Mouse (Mus musculus) CH12.LX (cell line): ENCODE data around the gene Cxcr2. TPM values are rescaled to one million over a fixed set of nuclear protein-coding genes. Genes with fewer than 3 reads are reported as not detected.

Experiments used
- DNase-seq: peaks from one replicate; pipeline ENCODE4 v3.0.0-alpha.2; 2013; ENCODE audit errors: extremely low read depth
- H3K27ac ChIP-seq: 2 replicates; pipeline ENCODE4 v1.5.1; 2012; ENCODE audit warnings: low read depth, mild to moderate bottlenecking, control low read depth, moderate library complexity; ENCODE audit not compliant: insufficient read depth
- H3K27me3 ChIP-seq: replicated peaks from 2 replicates; pipeline ENCODE3; 2012; ENCODE audit warnings: inconsistent platforms
- H3K36me3 ChIP-seq, 2 experiments: replicated peaks in 1 of 2; 2 replicates each; pipeline versions ENCODE3 to v1.6.1; 2012; ENCODE audit warnings: inconsistent platforms in 1 of 2, low read length in 1 of 2, mild to moderate bottlenecking in 1 of 2, mixed read lengths in 1 of 2, moderate library complexity in 1 of 2; ENCODE audit not compliant: control insufficient read depth in 1 of 2, insufficient read depth in 1 of 2
- H3K4me1 ChIP-seq, 2 experiments: 2 replicates each; pipeline ENCODE4 v1.6.1; 2012; ENCODE audit warnings: inconsistent platforms in 1 of 2, moderate library complexity in 1 of 2; ENCODE audit not compliant: insufficient read depth in 2 of 2, control insufficient read depth in 1 of 2
- H3K4me2 ChIP-seq: 2 replicates; pipeline ENCODE4 v1.6.1; 2012; ENCODE audit warnings: low read depth, mild to moderate bottlenecking, control low read depth; ENCODE audit not compliant: poor library complexity, insufficient read depth, severe bottlenecking
- H3K4me3 ChIP-seq, 3 experiments: fragments of 150-350 bp in 1 of 3; sonication (generic) in 1 of 3; replicated peaks in 1 of 3; 2 replicates each; pipeline versions ENCODE3 to v1.5.1; 2011 to 2012; ENCODE audit warnings: low read depth in 2 of 3, low read length in 2 of 3, mild to moderate bottlenecking in 2 of 3, moderate library complexity in 2 of 3, control low read depth in 1 of 3, improper control_type of control experiment in 1 of 3, inconsistent platforms in 1 of 3, mixed read lengths in 1 of 3; ENCODE audit not compliant: poor library complexity in 1 of 3
- H3K79me2 ChIP-seq: replicated peaks from 2 replicates; pipeline ENCODE4 v1.6.1; 2012; ENCODE audit warnings: mild to moderate bottlenecking, moderate library complexity; ENCODE audit not compliant: control insufficient read depth, poor library complexity, insufficient read depth, severe bottlenecking; ENCODE audit errors: extremely low read depth
- H3K9ac ChIP-seq: 2 replicates; pipeline ENCODE4 v1.6.1; 2012; ENCODE audit warnings: low read depth, mild to moderate bottlenecking, control low read depth, moderate library complexity; ENCODE audit not compliant: insufficient read depth
- H3K9me3 ChIP-seq: replicated peaks from 2 replicates; pipeline ENCODE3; 2012; ENCODE audit warnings: low read length, inconsistent platforms, mixed read lengths
- CHD2 ChIP-seq: IDR thresholded peaks from 2 replicates; pipeline ENCODE4 v1.6.1; 2011; ENCODE audit warnings: low read length, improper control_type of control experiment
- CTCF ChIP-seq, 2 experiments: IDR thresholded peaks in 1 of 2; conservative IDR thresholded peaks in 1 of 2; 2 replicates each; pipeline ENCODE4 v1.5.1; 2011 to 2012; ENCODE audit warnings: low read depth in 2 of 2, low read length in 2 of 2, improper control_type of control experiment in 1 of 2, inconsistent platforms in 1 of 2, mild to moderate bottlenecking in 1 of 2, moderate library complexity in 1 of 2
- E2F4 ChIP-seq: IDR thresholded peaks from 2 replicates; pipeline ENCODE4 v1.6.1; 2011; ENCODE audit warnings: low read depth, low read length, improper control_type of control experiment; ENCODE audit not compliant: insufficient replicate concordance
- ELF1 ChIP-seq: IDR thresholded peaks from 2 replicates; pipeline ENCODE4 v1.6.1; 2014; ENCODE audit warnings: low read depth, mild to moderate bottlenecking, inconsistent platforms, low read length, improper control_type of control experiment
- GABPA ChIP-seq: IDR thresholded peaks from 2 replicates; pipeline ENCODE4 v1.6.1; 2012; ENCODE audit warnings: low read depth, low read length, improper control_type of control experiment, inconsistent platforms; ENCODE audit not compliant: insufficient replicate concordance
- HCFC1 ChIP-seq: IDR thresholded peaks from 2 replicates; pipeline ENCODE4 v1.6.1; 2012; ENCODE audit warnings: low read depth, mild to moderate bottlenecking, inconsistent platforms, low read length, improper control_type of control experiment
- IRF4 ChIP-seq: IDR thresholded peaks from 2 replicates; pipeline ENCODE4 v1.6.1; 2014; ENCODE audit warnings: low read depth, mild to moderate bottlenecking, inconsistent platforms, low read length, improper control_type of control experiment
- JUND ChIP-seq: conservative IDR thresholded peaks from 2 replicates; pipeline ENCODE4 v1.6.1; 2011; ENCODE audit warnings: low read depth, low read length, improper control_type of control experiment
- MAFK ChIP-seq: IDR thresholded peaks from 2 replicates; pipeline ENCODE4 v1.6.1; 2011; ENCODE audit warnings: low read length, improper control_type of control experiment; ENCODE audit not compliant: insufficient replicate concordance
- MAX ChIP-seq: IDR thresholded peaks from 2 replicates; pipeline ENCODE4 v1.6.1; 2011; ENCODE audit warnings: low read length, improper control_type of control experiment
- MEF2A ChIP-seq: IDR thresholded peaks from 2 replicates; pipeline ENCODE4 v1.6.1; 2014; ENCODE audit warnings: low read depth, mild to moderate bottlenecking, inconsistent platforms, low read length, improper control_type of control experiment, borderline replicate concordance
- MXI1 ChIP-seq: IDR thresholded peaks from 2 replicates; pipeline ENCODE4 v1.6.1; 2011; ENCODE audit warnings: mild to moderate bottlenecking, low read depth, low read length, improper control_type of control experiment
- NRF1 ChIP-seq: IDR thresholded peaks from 2 replicates; pipeline ENCODE4 v1.6.1; 2014; ENCODE audit warnings: low read depth, mild to moderate bottlenecking, inconsistent platforms, low read length, improper control_type of control experiment, moderate library complexity
- RAD21 ChIP-seq: IDR thresholded peaks from 2 replicates; pipeline ENCODE4 v1.6.1; 2011; ENCODE audit warnings: low read depth, mild to moderate bottlenecking, low read length, improper control_type of control experiment, moderate library complexity
- RCOR1 ChIP-seq: conservative IDR thresholded peaks from 2 replicates; pipeline ENCODE4 v1.6.1; 2012; ENCODE audit warnings: low read depth, mild to moderate bottlenecking, inconsistent platforms, low read length, improper control_type of control experiment
- SIN3A ChIP-seq: IDR thresholded peaks from 2 replicates; pipeline ENCODE4 v1.6.1; 2012; ENCODE audit warnings: low read length, improper control_type of control experiment, inconsistent platforms
- TBP ChIP-seq: conservative IDR thresholded peaks from 2 replicates; pipeline ENCODE4 v1.6.1; 2011; ENCODE audit warnings: low read depth, low read length, improper control_type of control experiment
- UBTF ChIP-seq: IDR thresholded peaks from 2 replicates; pipeline ENCODE4 v1.6.1; 2012; ENCODE audit warnings: low read depth, mild to moderate bottlenecking, inconsistent platforms, low read length, improper control_type of control experiment, moderate library complexity
- USF1 ChIP-seq: IDR thresholded peaks from 2 replicates; pipeline ENCODE4 v1.6.1; 2014; ENCODE audit warnings: low read depth, mild to moderate bottlenecking, inconsistent platforms, low read length, improper control_type of control experiment
- ZC3H11A ChIP-seq: IDR thresholded peaks from 2 replicates; pipeline ENCODE4 v1.6.1; 2012; ENCODE audit warnings: low read depth, mild to moderate bottlenecking, inconsistent platforms, low read length, improper control_type of control experiment
- ZKSCAN1 ChIP-seq: IDR thresholded peaks from 2 replicates; pipeline ENCODE4 v1.6.1; 2012; ENCODE audit warnings: low read depth, inconsistent platforms, low read length, improper control_type of control experiment, borderline replicate concordance
- dilution Hi-C: fragments of 300-500 bp; cut with MboI; formaldehyde crosslinking; loops from 2 replicates; pipeline ENCODE4 v1.14.3; 2020; ENCODE audit warnings: low sequenced_read_pairs; ENCODE audit not compliant: extremely low pct_unique_long_range_greater_than_20kb, extremely low pct_ligation_motif_present
- in situ Hi-C: fragments of 300-500 bp; cut with MboI; formaldehyde crosslinking; loops from 3 replicates; pipeline ENCODE4 v1.14.3; 2019; ENCODE audit warnings: low sequenced_read_pairs, low pct_ligation_motif_present, low pct_unique_long_range_greater_than_20kb, mixed read lengths
- polyA plus RNA-seq: library from polyadenylated mRNA; unstranded; fragments of >175 nt; gene quantifications from 2 replicates; pipeline ENCODE4 v1.2.1, GENCODE M21; 2012; ENCODE audit warnings: low read depth; ENCODE audit not compliant: insufficient read length
- total RNA-seq, 2 experiments: library from RNA; depleted of rRNA; stranded (reverse); fragments of 300-350 nt in 1 of 2; fragments of >200 nt in 1 of 2; gene quantifications; 2 replicates each; pipeline ENCODE4 v1.2.3; 2012 to 2014

The Cxcr2 gene
- total and polyA plus RNA-seq, 3 experiments = 0.10 to 0.17 TPM; not detected in 1

- H3K36me3 ChIP-seq = no peaks in the 10 kb centered on the region
- H3K9me3 ChIP-seq = no peaks in the 10 kb centered on the region
- no peak overlapping the region for H3K4me3 ChIP-seq
- peak; percentile 31 for DNase-seq
- H3K9ac ChIP-seq = no peak overlapping the region
- dilution Hi-C loops (no loop called here), in situ Hi-C loops (no loop called here)
- no peak for TF ChIP-seq NRF1
- TF ChIP-seq CHD2 = no peak
- TF ChIP-seq CTCF (conservative IDR thresholded peaks at IDR 0.05 in 1 of 2, IDR thresholded peaks at IDR 0.05 in 1 of 2; ENCODE audit: low read depth in 2 of 2, low read length in 2 of 2) = peak; percentile 8 to 59; a peak in 2 of 4 replicates
- TF ChIP-seq RAD21 = peak; percentile 40
- no peak overlapping the region for H3K4me2 ChIP-seq
- H3K79me2 ChIP-seq = no peaks in the 10 kb centered on the region
- H3K27ac ChIP-seq = no peak overlapping the region
- H3K4me1 ChIP-seq = peaks cover 0 to 5% of the 10 kb centered on the region in 2 experiments; a peak in 1 of 4 replicates
- H3K27me3 ChIP-seq = no peaks in the 10 kb centered on the region
Measured at GRCm38 (mm10) chr1:74183006-74183405, 29.2 kb downstream of the Cxcr2 start.

- dilution Hi-C loops (no loop called here), in situ Hi-C loops (no loop called here)
- Histone ChIP-seq H3K4me3 (no peak overlapping the region), H3K27me3 (no peaks in the 10 kb centered on the region), H3K27ac (no peak overlapping the region), H3K9me3 (no peaks in the 10 kb centered on the region), H3K4me2 (no peak overlapping the region), H3K79me2 (no peaks in the 10 kb centered on the region), H3K9ac (no peak overlapping the region), H3K36me3 (no peaks in the 10 kb centered on the region), H3K4me1 (peaks cover 0 to 4% of the 10 kb centered on the region in 2 experiments; a peak in 1 of 4 replicates)
- no peak for DNase-seq
- no peak for TF ChIP-seq MAFK
- no peak for TF ChIP-seq E2F4
- TF ChIP-seq JUND = no peak
- no peak for TF ChIP-seq CTCF (conservative IDR thresholded peaks at IDR 0.05 in 1 of 2, IDR thresholded peaks at IDR 0.05 in 1 of 2; ENCODE audit: low read depth in 2 of 2, low read length in 2 of 2)
- TF ChIP-seq SIN3A = no peak
Measured at GRCm38 (mm10) chr1:74190471-74190870, 36.7 kb downstream of the Cxcr2 start.

GRCm38 (mm10) chr1:74192711-74193110 is 38.9 kb downstream of the Cxcr2 start:
- Histone ChIP-seq H3K27me3 (no peaks in the 10 kb centered on the region), H3K4me2 (no peak overlapping the region), H3K79me2 (no peaks in the 10 kb centered on the region), H3K4me1 (peaks cover 1 to 5% of the 10 kb centered on the region in 2 experiments), H3K9ac (no peak overlapping the region), H3K36me3 (no peaks in the 10 kb centered on the region), H3K27ac (no peak overlapping the region), H3K4me3 (no peak overlapping the region), H3K9me3 (no peaks in the 10 kb centered on the region)
- TF ChIP-seq SIN3A = no peak
- TF ChIP-seq MEF2A = no peak
- no peak for TF ChIP-seq MAX
- TF ChIP-seq E2F4 = no peak
- no peak for TF ChIP-seq UBTF
- no peak for TF ChIP-seq RCOR1
- TF ChIP-seq RAD21 = no peak
- no peak for TF ChIP-seq USF1
- TF ChIP-seq GABPA = no peak
- TF ChIP-seq MXI1 = no peak
- TF ChIP-seq HCFC1 = no peak
- TF ChIP-seq TBP = no peak
- TF ChIP-seq IRF4 = no peak
- no peak for TF ChIP-seq JUND
- no peak for TF ChIP-seq ZC3H11A
- TF ChIP-seq ZKSCAN1 = no peak
- no peak for TF ChIP-seq ELF1
- in situ Hi-C loops = no loop called here
- dilution Hi-C loops = no loop called here
- no peak for DNase-seq
